8 mouse cellular contexts compared by ENCODE assay signal in the genomic region with DNA sequence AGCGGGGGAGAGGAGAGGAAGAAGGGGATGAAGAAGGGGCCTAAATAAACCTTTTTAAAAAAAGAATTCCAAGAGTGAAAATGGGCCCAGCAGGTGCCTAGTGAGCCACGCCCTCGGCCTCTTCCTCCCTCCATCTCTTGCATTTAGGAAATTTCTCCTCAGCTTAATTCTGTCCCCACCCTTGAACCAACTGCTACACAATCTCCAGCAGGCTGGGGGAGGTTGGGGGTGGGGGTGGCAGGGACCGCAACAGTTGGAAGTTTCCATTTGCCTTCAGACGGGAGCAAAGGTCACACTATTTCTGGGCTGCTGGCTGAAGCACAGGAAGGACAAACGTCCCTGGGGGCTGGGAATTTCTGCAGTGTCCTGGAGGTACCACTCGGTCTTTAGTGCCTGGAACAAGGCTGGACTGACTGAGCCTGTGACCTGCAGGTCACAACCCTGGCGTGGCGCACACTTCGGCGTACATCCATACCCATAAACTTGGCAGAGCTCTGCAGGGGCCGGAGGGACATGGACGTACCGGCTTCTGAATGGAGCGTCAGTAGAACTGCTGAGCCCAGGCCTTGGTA. TPM values are rescaled to one million over a fixed set of nuclear protein-coding genes. Genes with fewer than 3 reads are reported as not detected.
A peak's percentile ranks its signal among the peaks of the same experiment; 100 is the strongest.
DNase-seq lines count a peak whose midpoint lies in the region; ATAC-seq lines count a peak whose summit lies in the region.

No protein-coding gene starts in this region.

- intact Hi-C loops in gastrocnemius, postnatal 36 days (cut with DNase I) = no loop called here
- intact Hi-C loops in heart, postnatal 25 days (cut with DNase I) = no loop called here

- no peaks in the 10 kb centered on the region for H3K9me3 ChIP-seq in liver, embryonic 13.5 days (replicated peaks)
- H3K9me3 ChIP-seq in neural tube, embryonic 15.5 days (replicated peaks) = no peaks in the 10 kb centered on the region
- H3K9me3 ChIP-seq in forebrain, embryonic 12.5 days = no peaks in the 10 kb centered on the region

- peak; percentile 62 for DNase-seq in gastrocnemius, postnatal 25 days
- DNase-seq in gastrocnemius, postnatal 36 days = no peak
- DNase-seq in adipocyte (ENCODE audit: low spot score) = peak; percentile 42
- DNase-seq in heart, postnatal 25 days (ENCODE audit: low spot score) = peak; percentile 38
- DNase-seq in liver, embryonic 13.5 days = no peak
- no peak for DNase-seq in ovary, postnatal 36 days (ENCODE audit: low spot score)

- no peaks in the 10 kb centered on the region for H3K27me3 ChIP-seq in liver, embryonic 13.5 days
- H3K27me3 ChIP-seq in neural tube, embryonic 15.5 days (replicated peaks) = peaks cover 2% of the 10 kb centered on the region; the same call in 1 of the 2 replicates
- peaks cover 7% of the 10 kb centered on the region for H3K27me3 ChIP-seq in forebrain, embryonic 12.5 days

- H3K4me3 ChIP-seq in liver, embryonic 13.5 days (replicated peaks) = no peak overlapping the region
- no peak overlapping the region for H3K4me3 ChIP-seq in neural tube, embryonic 15.5 days (replicated peaks)
- no peak overlapping the region for H3K4me3 ChIP-seq in forebrain, embryonic 12.5 days (replicated peaks)

- H3K9ac ChIP-seq in liver, embryonic 13.5 days = no peak overlapping the region
- no peak overlapping the region for H3K9ac ChIP-seq in neural tube, embryonic 15.5 days (replicated peaks)
- H3K9ac ChIP-seq in forebrain, embryonic 12.5 days = no peak overlapping the region

- ATAC-seq in liver, embryonic 13.5 days (ENCODE audit: low read depth) = peak; percentile 61
- no peak for ATAC-seq in neural tube, embryonic 15.5 days (ENCODE audit: low FRiP score)
- ATAC-seq in forebrain, embryonic 12.5 days (ENCODE audit: low FRiP score) = no peak

- 0 out of 2 replicates have a peak, but pooled peaks cover 3% of the 10 kb centered on the region for H3K36me3 ChIP-seq in liver, embryonic 13.5 days
- peaks cover 45% of the 10 kb centered on the region for H3K36me3 ChIP-seq in neural tube, embryonic 15.5 days
- H3K36me3 ChIP-seq in forebrain, embryonic 12.5 days (replicated peaks) = no peaks in the 10 kb centered on the region

- H3K27ac ChIP-seq in liver, embryonic 13.5 days = peak overlapping the region; percentile 13; the same call in 1 of the 2 replicates
- no peak overlapping the region for H3K27ac ChIP-seq in neural tube, embryonic 15.5 days (replicated peaks)
- H3K27ac ChIP-seq in forebrain, embryonic 12.5 days = no peak overlapping the region

- no peak overlapping the region for H3K4me2 ChIP-seq in liver, embryonic 13.5 days
- no peak overlapping the region for H3K4me2 ChIP-seq in neural tube, embryonic 15.5 days
- no peak overlapping the region for H3K4me2 ChIP-seq in forebrain, embryonic 12.5 days

- peaks cover 31% of the 10 kb centered on the region for H3K4me1 ChIP-seq in liver, embryonic 13.5 days (replicated peaks)
- H3K4me1 ChIP-seq in neural tube, embryonic 15.5 days = no peaks in the 10 kb centered on the region; the same call in 1 of the 2 replicates
- no peaks in the 10 kb centered on the region for H3K4me1 ChIP-seq in forebrain, embryonic 12.5 days

- 59% methylated on average over 15 of the region's 15 CpGs for WGBS in liver, embryonic 13.5 days (ENCODE audit: insufficient replicate concordance)
- WGBS in neural tube, embryonic 15.5 days = 66% methylated on average over 15 of the region's 15 CpGs
- 69% methylated on average over 15 of the region's 15 CpGs for WGBS in forebrain, embryonic 12.5 days

RNA-seq across cellular contexts. Expression of a gene that starts 50.1 kb away (rescaled TPM):
- total RNA-seq in gastrocnemius, postnatal 25 days (2021) = 1 to 10 TPM; 5.6 to 7.3 TPM
- total RNA-seq in gastrocnemius, postnatal 36 days (2021) = 1 to 10 TPM; 6.1 to 8.2 TPM
- total RNA-seq in heart, postnatal 25 days (2021) = 1 to 10 TPM; 5.5 to 6.8 TPM
- 14.8 and 15.4 TPM in 2 replicates for polyA plus RNA-seq in liver, embryonic 13.5 days (2015; fragmentation: Nextera tagmentation; extraction: Ambion mirVana)
- 41.5 and 43.3 TPM in 2 replicates for polyA plus RNA-seq in neural tube, embryonic 15.5 days (2015; fragmentation: Nextera tagmentation; extraction: Ambion mirVana)
- 35.6 and 42.0 TPM in 2 replicates for polyA plus RNA-seq in forebrain, embryonic 12.5 days (2016; fragmentation: Nextera tagmentation; extraction: Ambion mirVana)

Comparison
In these comparisons a context has a peak if more than half of its experiments do, and no peak if none do; other contexts are left out.
1. DNase-seq: peak in gastrocnemius, postnatal 25 days (single experiment), adipocyte (single experiment) and heart, postnatal 25 days (single experiment); none in gastrocnemius, postnatal 36 days (0 of 2), liver, embryonic 13.5 days (single experiment) and ovary, postnatal 36 days (single experiment).